Mouse (Mus musculus): ENCODE results near the gene Ccdc63.
"Not testable (repeated sequence)": the region's sequence is repeated elsewhere in the genome, so short reads cannot be mapped to it uniquely, and the experiment has no call there.

The Ccdc63 gene

DNA sequence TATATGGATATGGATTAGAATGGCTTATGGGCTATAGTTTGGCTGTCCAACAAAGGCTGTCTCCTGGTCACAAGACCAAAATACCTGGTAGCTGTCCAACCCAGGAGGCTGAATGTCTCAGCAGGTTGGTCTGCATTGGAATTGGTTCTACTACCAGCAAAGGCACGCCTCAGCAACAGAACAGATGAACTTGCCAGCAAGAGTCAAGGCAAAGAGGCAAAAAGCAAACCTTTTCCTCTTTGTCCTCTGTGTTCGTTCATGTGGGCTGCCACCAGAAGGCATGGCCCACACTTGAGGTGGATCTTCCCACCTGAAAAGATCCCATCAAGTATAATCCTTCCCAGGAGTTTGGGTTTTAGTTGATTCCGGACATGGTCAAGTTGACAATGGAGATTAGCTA lies at the start of gene Ccdc63:
TSS of gene Ccdc63 (minus strand) at position 101 of the 400 bp plus-strand sequence.
- DNase-seq (ENCODE audit: low read depth, low spot score) = no peak

DNA sequence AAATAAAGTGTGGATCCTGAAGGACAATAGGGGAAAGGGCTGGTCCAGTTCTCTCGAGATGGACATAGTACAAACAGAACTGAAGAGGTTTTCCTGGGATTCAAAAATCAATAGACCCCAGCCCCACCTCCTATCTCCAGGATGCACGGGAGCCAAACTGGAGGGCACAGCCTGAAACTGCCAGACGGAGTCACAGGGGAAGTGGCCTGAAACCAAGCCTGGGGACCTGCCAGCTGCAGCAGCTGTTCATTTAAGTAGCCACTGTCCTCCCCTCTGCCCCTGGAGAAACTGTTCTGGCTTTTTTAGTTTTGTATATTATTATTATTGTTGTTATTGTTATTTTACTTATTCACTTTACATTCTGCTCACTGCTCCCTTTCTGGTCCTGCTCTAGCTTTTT lies 48.5 kb upstream of the Ccdc63 start:
- no peak for DNase-seq (ENCODE audit: low read depth, low spot score)

GRCm38 (mm10) chr5:122184858-122185257 lies 44.2 kb upstream of the Ccdc63 start:
- not testable (repeated sequence) for DNase-seq (ENCODE audit: low read depth, low spot score)

- DNase-seq (ENCODE audit: low read depth, low spot score) = no peak
Observed at GRCm38 (mm10) chr5:122184283-122184806, 43.7 kb upstream of the Ccdc63 start.

GRCm38 (mm10) chr5:122179665-122180064 lies 39.0 kb upstream of the Ccdc63 start:
- DNase-seq (ENCODE audit: low read depth, low spot score) = peak; percentile 63

GRCm38 (mm10) chr5:122176398-122176797 lies 35.8 kb upstream of the Ccdc63 start:
- peak; percentile 84 for DNase-seq (ENCODE audit: low read depth, low spot score)

DNA sequence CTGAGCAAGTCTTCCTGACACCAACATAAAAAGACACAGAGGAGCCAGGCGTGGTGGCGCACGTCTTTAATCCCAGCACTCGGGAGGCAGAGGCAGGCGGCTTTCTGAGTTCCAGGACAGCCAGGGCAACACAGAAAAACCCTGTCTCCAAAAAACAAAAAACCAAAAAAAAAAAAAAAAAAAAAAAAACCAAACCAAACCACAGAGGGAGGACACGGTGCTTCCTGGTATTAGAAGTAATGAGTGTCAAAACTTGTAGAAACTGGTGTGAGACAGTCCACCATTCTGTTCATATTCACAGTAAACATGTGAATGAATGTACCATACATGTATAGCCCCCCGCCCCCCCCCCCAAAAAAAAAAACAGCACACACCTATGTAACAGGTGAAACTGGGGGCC lies 35.3 kb upstream of the Ccdc63 start:
- DNase-seq (ENCODE audit: low read depth, low spot score) = no peak

- DNase-seq (ENCODE audit: low read depth, low spot score) = no peak
Observed at GRCm38 (mm10) chr5:122175402-122175801, 34.8 kb upstream of the Ccdc63 start.

GRCm38 (mm10) chr5:122171058-122171457 lies 30.4 kb upstream of the Ccdc63 start:
- no peak for DNase-seq (ENCODE audit: low read depth, low spot score)

- DNase-seq (ENCODE audit: low read depth, low spot score) = no peak
Observed at GRCm38 (mm10) chr5:122168344-122169069, 27.9 kb upstream of the Ccdc63 start.

- peak; percentile 85 for DNase-seq (ENCODE audit: low read depth, low spot score)
Observed at GRCm38 (mm10) chr5:122166636-122167161, 26.1 kb upstream of the Ccdc63 start.

- DNase-seq (ENCODE audit: low read depth, low spot score) = peak; percentile 84
Observed at GRCm38 (mm10) chr5:122165233-122165915, 24.8 kb upstream of the Ccdc63 start.

- peak; percentile 71 for DNase-seq (ENCODE audit: low read depth, low spot score)
Observed at GRCm38 (mm10) chr5:122164011-122164410, 23.4 kb upstream of the Ccdc63 start.

DNA sequence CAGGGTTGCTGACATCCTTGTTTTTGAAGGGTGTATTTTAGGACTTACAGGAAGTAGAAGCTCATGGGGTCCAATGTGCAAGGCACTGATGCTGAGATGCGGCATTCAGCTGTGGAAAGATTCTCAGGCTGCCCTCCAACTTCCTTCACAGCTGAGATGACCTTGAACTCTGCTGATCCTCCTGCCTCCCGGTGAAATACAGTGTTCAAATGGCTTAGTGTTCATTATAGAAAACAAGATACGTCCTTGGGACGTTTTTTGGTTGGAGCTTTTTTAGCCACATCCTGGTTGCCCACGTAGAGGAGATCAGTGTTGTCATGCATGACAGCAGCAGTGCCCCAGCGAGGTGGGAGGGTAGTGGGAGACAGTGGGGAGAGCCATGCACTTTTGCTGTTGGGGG lies 22.6 kb upstream of the Ccdc63 start:
- no peak for DNase-seq (ENCODE audit: low read depth, low spot score)

GRCm38 (mm10) chr5:122158557-122159515 lies 18.2 kb upstream of the Ccdc63 start:
- no peak for DNase-seq (ENCODE audit: low read depth, low spot score)

DNA sequence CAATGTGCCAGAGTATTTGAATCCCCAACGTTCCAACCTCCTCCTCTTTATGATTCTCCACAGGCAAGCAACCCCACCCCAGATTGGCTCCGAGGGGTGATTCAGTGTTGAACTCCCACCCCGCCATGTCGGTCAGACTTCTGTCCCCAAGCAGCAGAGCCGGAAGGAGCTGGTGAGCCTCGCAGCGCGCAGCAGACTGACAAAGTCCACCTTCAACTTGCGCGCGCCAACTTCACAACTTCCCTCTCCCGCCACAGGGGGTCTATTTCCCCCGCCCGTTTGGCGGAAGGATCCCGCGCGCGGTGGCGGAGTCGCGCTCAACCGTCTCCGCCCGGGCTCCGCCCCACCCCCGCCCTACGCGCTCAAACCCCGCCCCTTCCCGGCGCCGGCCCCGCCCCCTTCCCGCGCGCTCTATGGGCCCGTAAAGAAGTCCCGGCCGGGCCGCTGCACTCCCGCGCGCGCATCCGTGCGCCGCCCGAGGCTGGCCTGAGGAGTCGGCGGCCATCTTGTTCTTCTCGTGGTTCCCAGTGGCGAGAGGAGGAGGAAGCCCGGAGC lies 17.3 kb upstream of the Ccdc63 start, which contains the start of gene Ppp1cc:
TSS of gene Ppp1cc (plus strand) at position 452 of the 555 bp plus-strand sequence.
- DNase-seq (ENCODE audit: low read depth, low spot score) = peak; percentile 97

- no peak for DNase-seq (ENCODE audit: low read depth, low spot score)
Observed at GRCm38 (mm10) chr5:122156486-122156885, 15.9 kb upstream of the Ccdc63 start.

GRCm38 (mm10) chr5:122155613-122156012 lies 15.0 kb upstream of the Ccdc63 start:
- no peak for DNase-seq (ENCODE audit: low read depth, low spot score)

DNA sequence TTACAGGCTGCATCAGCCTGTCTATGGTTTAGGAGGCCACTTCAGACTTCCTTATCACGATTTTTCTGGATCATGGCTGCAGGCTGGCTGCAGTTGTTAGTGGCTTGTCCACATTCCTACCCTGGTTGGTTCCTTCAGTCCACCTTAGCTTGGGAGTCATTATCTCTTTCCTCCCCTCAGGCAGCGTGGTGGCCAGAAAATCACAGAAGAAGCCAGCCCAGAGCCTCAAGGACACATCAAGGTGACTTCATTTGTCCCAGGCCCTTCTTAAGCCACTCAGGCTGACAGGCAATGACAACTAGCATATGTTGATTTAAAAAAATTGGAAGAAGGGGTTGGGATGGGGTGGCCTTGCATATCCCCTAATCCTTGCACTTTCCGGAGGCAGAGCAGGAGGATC lies 14.2 kb upstream of the Ccdc63 start:
- no peak for DNase-seq (ENCODE audit: low read depth, low spot score)

GRCm38 (mm10) chr5:122154006-122154405 lies 13.4 kb upstream of the Ccdc63 start:
- DNase-seq (ENCODE audit: low read depth, low spot score) = no peak

DNA sequence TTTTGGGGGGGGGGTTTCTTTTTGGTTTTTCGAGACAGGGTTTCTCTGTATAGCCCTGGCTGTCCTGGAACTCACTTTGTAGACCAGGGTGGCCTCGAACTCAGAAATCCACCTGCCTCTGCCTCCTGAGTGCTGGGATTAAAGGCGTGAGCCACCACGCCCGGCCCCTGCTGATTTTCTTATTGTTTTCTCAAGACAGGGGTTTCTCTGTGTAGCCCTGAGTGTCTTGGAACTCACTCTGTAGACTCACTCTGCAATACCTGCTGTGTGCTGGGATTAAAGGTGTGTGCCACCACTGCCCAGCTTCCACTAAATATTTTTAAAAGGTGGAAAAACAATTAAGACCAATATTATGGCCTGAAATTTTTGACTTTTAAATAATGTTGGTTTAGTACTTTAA lies 11.9 kb upstream of the Ccdc63 start:
- DNase-seq (ENCODE audit: low read depth, low spot score) = not testable (repeated sequence)
